Mouse (Mus musculus): ENCODE data around the gene Svep1.

Gene Svep1

DNA sequence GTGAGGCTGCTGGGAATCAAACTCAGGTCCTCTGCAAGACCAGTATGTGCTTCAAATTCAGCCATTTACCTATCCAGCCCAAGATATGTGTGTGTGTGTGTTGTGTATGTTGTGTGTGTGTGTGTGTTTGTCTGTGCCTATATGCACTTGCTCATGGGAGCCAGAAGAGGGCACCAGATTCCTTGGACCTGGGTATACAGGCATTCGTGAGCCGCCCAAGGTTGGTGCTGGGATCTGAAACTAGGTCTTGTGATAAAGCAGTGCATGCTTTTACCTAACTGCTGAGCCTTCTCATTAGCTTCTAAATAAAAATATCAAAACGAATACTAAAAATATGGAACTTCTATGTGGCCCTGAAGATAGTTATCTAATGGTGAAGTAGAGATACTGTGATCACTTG, 121.3 kb downstream of the Svep1 start:
- DNase-seq (ENCODE audit: inconsistent age in 2 of 2, low spot score in 1 of 2): no peak

DNA sequence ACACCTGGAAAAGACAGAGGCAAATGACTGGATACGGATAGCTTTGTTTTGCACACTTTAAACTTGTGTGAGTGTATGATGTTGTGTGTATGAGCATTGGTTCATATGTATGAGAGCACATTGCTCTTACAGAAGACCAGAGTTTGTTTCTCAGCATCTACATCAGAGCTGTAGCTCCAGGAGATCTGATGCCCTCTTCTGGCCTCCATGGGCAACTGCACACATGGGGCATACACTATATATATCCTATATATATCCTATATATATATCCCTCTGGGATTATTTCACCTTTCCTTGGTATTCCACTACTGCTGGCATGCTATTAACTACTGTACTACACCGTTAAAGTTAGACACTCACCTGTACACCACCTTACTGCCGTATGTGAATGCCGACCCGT, 122.5 kb downstream of the Svep1 start:
- DNase-seq (ENCODE audit: inconsistent age in 2 of 2, low spot score in 1 of 2): no peak

GRCm38 (mm10) chr4:58082588-58082987, 124.1 kb downstream of the Svep1 start:
- DNase-seq (ENCODE audit: inconsistent age in 2 of 2, low spot score in 1 of 2): peak; percentile 59 to 88

DNA sequence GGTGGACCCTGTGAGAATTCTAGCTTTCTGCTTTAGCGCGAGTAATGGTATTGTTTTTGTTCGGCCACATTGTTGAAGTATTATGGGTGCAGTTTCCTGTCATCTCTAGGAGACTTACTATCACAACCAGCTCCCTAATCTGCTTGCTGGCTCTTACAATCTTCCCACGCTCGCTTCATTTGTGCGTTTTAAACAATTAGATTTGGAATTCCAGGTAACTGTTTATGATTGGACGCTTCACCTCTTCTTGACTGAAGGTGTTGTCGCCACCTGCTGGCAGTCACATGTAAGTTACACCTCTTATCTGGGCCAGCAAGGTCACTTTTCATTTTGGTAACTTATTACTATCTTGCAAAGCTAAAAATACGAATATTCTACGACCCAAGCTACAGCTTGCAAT, 127.0 kb downstream of the Svep1 start:
- DNase-seq (ENCODE audit: inconsistent age in 2 of 2, low spot score in 1 of 2): peak; percentile 55 to 81

- no peak for DNase-seq (ENCODE audit: inconsistent age in 2 of 2, low spot score in 1 of 2)
These were observed 128.7 kb downstream of the Svep1 start for GRCm38 (mm10) chr4:58077950-58078349.

DNA sequence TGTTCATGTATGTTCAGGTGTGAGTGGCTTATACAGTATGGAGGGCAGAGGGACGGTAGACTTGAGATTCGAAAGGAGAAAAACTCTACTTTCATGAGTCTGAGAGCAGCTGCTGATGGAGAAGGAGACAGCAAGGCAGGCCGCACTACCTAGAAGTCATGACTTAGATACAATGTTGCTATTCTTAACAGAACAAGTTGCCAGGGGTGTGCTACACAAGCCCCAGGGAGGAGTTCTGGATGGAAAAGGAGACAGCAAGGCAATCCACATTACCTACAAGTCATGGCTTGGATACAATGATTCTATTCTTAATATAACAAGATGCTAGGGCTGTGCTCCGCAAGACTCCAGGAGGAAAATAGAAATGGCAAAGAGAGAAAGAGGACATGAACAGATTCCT, 129.1 kb downstream of the Svep1 start:
- no peak for DNase-seq (ENCODE audit: inconsistent age in 2 of 2, low spot score in 1 of 2)

- DNase-seq (ENCODE audit: inconsistent age in 2 of 2, low spot score in 1 of 2): no peak
These were observed 133.8 kb downstream of the Svep1 start for GRCm38 (mm10) chr4:58072888-58073287.

- no peak for DNase-seq (ENCODE audit: inconsistent age in 2 of 2, low spot score in 1 of 2)
These were observed 137.8 kb downstream of the Svep1 start for GRCm38 (mm10) chr4:58068886-58069285.

- no peak for DNase-seq (ENCODE audit: inconsistent age in 2 of 2, low spot score in 1 of 2)
These were observed 141.9 kb downstream of the Svep1 start for GRCm38 (mm10) chr4:58064721-58065120.

GRCm38 (mm10) chr4:58062933-58063332, 143.7 kb downstream of the Svep1 start:
- DNase-seq (ENCODE audit: inconsistent age in 2 of 2, low spot score in 1 of 2): no peak

DNA sequence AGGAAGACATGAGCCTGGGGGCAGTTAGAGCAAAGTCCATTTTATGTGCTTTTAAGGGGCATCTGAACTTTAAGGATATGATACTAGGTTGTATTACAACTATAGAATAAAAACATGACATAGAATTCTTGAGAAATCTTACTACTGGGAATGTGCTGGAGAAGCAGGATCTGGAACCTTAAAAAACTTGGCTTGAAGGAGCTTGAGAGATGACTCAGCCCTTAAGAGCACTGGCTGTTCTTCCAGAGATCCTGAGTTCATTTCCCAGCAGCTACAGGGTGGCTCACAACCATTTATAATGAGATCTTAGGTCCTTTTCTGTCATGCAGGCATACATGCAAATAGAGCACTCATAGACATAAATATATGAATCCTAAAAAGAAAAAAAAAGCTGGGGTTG, 151.0 kb downstream of the Svep1 start:
- DNase-seq (ENCODE audit: inconsistent age in 2 of 2, low spot score in 1 of 2): peak in 1 of 2 experiments; percentile 31

DNA sequence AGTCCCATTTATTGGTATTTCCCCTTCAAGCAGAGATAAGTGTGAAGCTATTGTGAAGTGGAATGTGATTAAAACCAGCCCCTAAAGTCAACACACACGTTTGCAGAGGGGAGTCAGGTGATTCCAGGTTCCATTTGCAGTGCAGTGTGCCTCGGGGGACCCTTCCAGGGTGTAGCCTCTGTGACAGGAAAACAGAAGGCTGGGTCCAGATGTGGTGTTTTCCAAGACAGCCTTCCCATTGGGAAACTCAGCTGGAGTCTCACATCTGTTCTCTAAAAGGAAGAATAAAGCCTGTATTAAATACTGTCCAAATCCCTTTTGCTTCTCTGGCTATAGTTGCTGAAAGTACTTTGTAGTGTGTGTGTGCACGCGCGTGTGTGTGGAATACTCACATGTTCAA, 152.2 kb downstream of the Svep1 start:
- no peak for DNase-seq (ENCODE audit: inconsistent age in 2 of 2, low spot score in 1 of 2)

GRCm38 (mm10) chr4:58050746-58051145, 155.9 kb downstream of the Svep1 start:
- DNase-seq (ENCODE audit: inconsistent age in 2 of 2, low spot score in 1 of 2): no peak

DNA sequence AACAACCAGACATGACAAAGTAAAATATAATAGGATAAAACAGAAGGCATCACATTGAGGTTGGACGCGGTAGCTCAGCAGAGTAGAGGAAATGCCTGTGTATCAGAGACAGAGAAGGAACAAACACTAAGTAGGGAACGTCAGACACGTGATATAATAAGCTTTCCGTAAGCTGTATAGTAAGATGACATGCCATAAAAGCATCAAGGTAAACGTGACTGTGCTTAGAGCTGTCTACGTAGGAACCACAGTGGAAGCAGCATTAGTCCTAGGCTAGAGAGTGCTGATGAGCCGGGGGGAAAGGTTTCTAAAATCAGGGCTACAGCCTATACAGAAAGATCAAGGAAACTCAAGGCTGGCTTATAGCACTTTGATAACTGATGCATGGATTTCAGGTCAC, 156.4 kb downstream of the Svep1 start:
- no peak for DNase-seq (ENCODE audit: inconsistent age in 2 of 2, low spot score in 1 of 2)

DNA sequence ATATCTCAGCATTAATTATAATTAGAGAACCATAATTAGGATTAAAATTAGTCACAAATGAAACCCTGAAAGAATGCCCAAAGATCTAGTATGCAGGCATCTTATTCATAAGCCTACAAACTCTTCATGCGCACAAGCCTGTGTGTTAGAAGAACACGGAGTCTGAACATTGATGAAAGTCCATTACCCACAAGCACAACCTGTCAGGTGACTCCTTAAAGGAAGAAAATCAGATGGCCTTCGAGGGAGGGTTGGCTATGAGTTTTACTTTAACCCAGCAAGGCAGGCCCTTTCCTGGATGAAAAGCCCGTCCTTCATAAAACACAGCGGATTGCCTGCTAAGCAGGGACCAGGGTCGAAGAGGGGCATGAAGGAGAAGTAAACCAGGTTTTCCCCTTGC, 161.8 kb downstream of the Svep1 start:
- no peak for DNase-seq (ENCODE audit: inconsistent age in 2 of 2, low spot score in 1 of 2)

GRCm38 (mm10) chr4:58044356-58044755, 162.3 kb downstream of the Svep1 start:
- DNase-seq (ENCODE audit: inconsistent age in 2 of 2, low spot score in 1 of 2): no peak

- peak; percentile 21 to 50 for DNase-seq (ENCODE audit: inconsistent age in 2 of 2, low spot score in 1 of 2)
These were observed 166.6 kb downstream of the Svep1 start for GRCm38 (mm10) chr4:58040093-58040492.

DNA sequence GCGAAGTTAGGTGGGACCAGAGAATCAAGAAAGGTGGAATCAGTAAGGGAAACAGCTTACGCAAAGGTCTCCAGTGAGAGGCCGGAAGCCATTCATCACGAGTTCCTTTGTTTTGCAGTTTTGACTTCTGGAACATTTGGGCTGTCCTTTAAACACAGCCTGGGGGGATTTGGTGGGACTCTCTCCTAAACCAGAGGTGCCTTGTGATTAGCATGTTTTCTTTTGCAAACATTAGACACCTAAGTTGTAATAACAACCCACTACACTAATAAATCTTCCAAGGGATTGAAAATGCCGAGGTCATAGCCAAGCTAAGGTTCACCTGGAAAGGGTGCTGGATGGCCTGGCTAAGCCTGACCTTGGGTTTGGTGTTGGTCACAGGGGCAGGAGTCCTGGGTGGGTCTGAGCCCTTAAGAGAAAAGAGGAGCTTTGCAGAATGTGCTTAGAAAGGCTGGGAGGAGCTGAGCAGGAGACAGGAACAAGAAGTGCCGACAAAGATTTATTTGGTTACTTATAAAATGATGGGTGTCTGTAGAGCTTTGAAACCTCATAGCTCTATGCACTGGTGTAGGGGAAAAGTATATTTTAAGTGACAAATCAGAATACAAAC, 169.5 kb downstream of the Svep1 start:
- DNase-seq (ENCODE audit: inconsistent age in 2 of 2, low spot score in 1 of 2): peak; percentile 24 to 52

DNA sequence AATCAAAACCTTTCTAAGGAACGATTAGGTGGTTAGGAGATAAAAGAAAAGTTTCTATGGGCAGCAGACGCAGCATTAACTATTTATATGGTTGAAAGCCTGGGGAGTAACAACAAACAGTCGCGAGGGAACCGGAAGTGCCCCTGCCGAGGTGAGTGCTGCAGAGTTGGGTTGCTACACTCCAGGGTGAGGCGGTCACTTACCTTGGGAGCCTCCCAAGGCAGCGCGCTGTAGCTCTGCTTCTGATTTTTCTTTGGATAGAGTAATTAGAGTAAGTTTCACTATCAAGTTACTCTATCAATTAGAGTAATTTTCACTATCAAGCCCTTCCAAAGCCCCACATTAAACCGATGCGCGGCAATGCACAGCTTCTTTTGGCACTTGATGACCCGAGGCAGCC, 172.0 kb downstream of the Svep1 start:
- no peak for DNase-seq (ENCODE audit: inconsistent age in 2 of 2, low spot score in 1 of 2)

- no peak for DNase-seq (ENCODE audit: inconsistent age in 2 of 2, low spot score in 1 of 2)
These were observed 173.9 kb downstream of the Svep1 start for GRCm38 (mm10) chr4:58032714-58033113.

DNA sequence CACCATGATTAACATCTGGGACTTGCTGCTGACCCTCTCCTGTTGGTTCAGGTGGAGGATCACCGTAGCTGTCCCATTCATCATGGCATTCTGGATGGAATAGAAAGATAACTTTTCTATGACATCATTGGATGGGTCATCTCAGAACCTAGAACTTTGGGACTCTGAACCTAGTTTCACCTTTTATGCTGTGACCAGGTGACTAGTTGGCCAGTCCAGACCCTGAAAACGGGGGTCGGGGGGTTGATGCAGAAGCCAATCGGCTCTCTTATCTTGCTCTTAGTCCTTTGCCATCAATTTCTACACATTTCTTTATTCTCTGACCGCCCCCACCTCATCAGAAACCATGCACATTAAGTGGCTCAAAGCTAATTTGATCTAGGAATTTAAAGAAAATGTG, 197.6 kb downstream of the Svep1 start, which contains the start of gene Txndc8:
TSS of gene Txndc8 (minus strand) at position 101 of the 400 bp plus-strand sequence.
- DNase-seq (ENCODE audit: inconsistent age in 2 of 2, low spot score in 1 of 2): no peak

GRCm38 (mm10) chr4:58003501-58003900, 203.2 kb downstream of the Svep1 start:
- no peak for DNase-seq (ENCODE audit: inconsistent age in 2 of 2, low spot score in 1 of 2)

Data from adrenal gland, adult (tissue).